Mouse (Mus musculus) heart, embryonic 15.5 days (tissue): Measurements from ENCODE around the gene Lcn11. TPM values are rescaled to one million over a fixed set of nuclear protein-coding genes. Genes with fewer than 3 reads are reported as not detected.
"Not testable (repeated sequence)": the region's sequence is repeated elsewhere in the genome, so short reads cannot be mapped to it uniquely, and the experiment has no call there.

Experiments used
- ATAC-seq: fragments of 200-750 bp; cut with Nextera tagmentation; replicated peaks from 2 replicates; pipeline ENCODE4 v1.8.0; 2017; ENCODE audit warnings: low read depth, moderate TSS enrichment; ENCODE audit not compliant: insufficient number of reproducible peaks, insufficient read depth, low FRiP score
- H3K27ac ChIP-seq: fragments of 300-500 bp; sonication (generic); 2 replicates; pipeline ENCODE4 v1.5.1; 2015; ENCODE audit warnings: mild to moderate bottlenecking, inconsistent platforms
- H3K27me3 ChIP-seq: fragments of 300-500 bp; sonication (generic); 2 replicates; pipeline ENCODE4 v1.6.1; 2015; ENCODE audit warnings: inconsistent platforms
- H3K36me3 ChIP-seq: fragments of 300-500 bp; sonication (generic); 2 replicates; pipeline ENCODE4 v1.6.1; 2015; ENCODE audit warnings: mild to moderate bottlenecking, inconsistent platforms
- H3K4me1 ChIP-seq: fragments of 300-500 bp; sonication (generic); replicated peaks from 2 replicates; pipeline ENCODE4 v1.6.1; 2015; ENCODE audit warnings: inconsistent platforms
- H3K4me2 ChIP-seq: fragments of 300-500 bp; sonication (generic); 2 replicates; pipeline ENCODE4 v1.6.1; 2015; ENCODE audit warnings: inconsistent platforms, mild to moderate bottlenecking, moderate library complexity
- H3K4me3 ChIP-seq: fragments of 300-500 bp; sonication (generic); 2 replicates; pipeline ENCODE4 v1.5.1; 2015; ENCODE audit warnings: mild to moderate bottlenecking, inconsistent platforms
- H3K9ac ChIP-seq: fragments of 300-500 bp; sonication (generic); 2 replicates; pipeline ENCODE4 v1.6.1; 2015; ENCODE audit warnings: mild to moderate bottlenecking, inconsistent platforms
- H3K9me3 ChIP-seq: fragments of 300-500 bp; sonication (generic); replicated peaks from 2 replicates; pipeline ENCODE4 v1.6.1; 2016; ENCODE audit warnings: inconsistent platforms
- WGBS: fragments of 180-500 bp; shearing (Covaris S2); methylation state at CpG from one replicate; pipeline ENCODE4 v1.1.7; 2015; ENCODE audit warnings: mixed read lengths; 5-methylcytosine and 5-hydroxymethylcytosine counted together
- polyA plus RNA-seq: library from polyadenylated mRNA; unstranded; fragments of >200 nt; fragmentation: Nextera tagmentation; extraction: Ambion mirVana; gene quantifications from 2 replicates; pipeline ENCODE4 v1.2.1, GENCODE M21; 2015

Gene Lcn11
- polyA plus RNA-seq, 1 experiment from 2014 or later = not detected

DNA sequence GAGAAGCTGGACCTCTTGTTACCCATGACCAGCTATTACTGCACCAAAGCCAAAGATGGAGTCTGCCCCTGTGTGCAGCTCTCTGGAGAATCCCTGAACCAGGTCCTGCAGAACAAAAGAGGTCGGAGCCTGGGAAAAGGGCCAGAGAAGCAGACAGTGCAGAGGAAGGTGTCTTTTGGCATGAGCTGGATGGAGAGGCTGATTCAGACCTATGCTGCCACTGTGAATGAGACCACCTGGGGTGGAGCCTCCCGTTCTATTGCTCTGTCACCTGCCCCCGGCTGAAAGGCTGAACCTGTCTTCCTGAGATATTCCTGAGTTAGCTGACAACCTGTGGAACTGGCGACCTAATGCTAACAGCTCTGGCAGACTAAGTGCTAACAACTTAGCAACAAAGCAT is 4.1 kb downstream of the Lcn11 start:
- Histone ChIP-seq H3K27ac (no peak overlapping the region), H3K4me2 (no peak overlapping the region), H3K9me3 (no peaks in the 10 kb centered on the region), H3K27me3 (0 out of 2 replicates have a peak, but pooled peaks cover 3% of the 10 kb centered on the region), H3K4me1 (no peaks in the 10 kb centered on the region), H3K4me3 (no peak overlapping the region), H3K36me3 (no peaks in the 10 kb centered on the region), H3K9ac (no peak overlapping the region)
- WGBS = 51% methylated on average over 4 of the region's 4 CpGs
- ATAC-seq = no peak

DNA sequence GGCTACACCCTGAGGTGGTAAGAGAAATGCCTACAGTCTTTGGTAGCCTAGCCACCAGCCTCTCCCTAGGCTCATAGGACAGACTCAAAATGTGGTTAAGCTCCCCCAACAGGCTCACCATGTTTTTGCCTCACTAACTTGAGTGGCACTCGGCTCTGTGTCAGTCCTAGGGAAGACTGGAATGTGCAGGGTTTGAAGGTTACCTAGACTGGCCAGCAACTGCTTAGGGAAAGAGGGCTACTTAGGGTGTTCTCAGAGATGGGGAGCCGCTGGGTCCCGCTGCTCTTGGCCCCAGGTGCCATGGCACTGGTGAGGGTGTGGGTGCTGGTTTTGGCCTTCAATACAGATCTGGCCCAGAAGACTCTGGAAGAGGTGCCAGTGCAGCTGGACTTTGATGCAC is 5.1 kb downstream of the Lcn11 start, which contains the start of gene Gm13539:
Gene Gm13539, plus strand, starts transcription at position 301 of the 400 bp plus-strand sequence.
- Histone ChIP-seq H3K4me3 (no peak within 1 kb of the TSS), H3K27ac (no peak within 1 kb of the TSS), H3K36me3 (no peaks in the 10 kb centered on the region), H3K9ac (no peak within 1 kb of the TSS), H3K27me3 (0 out of 2 replicates have a peak, but pooled peaks cover 3% of the 10 kb centered on the region), H3K4me2 (no peak within 1 kb of the TSS), H3K9me3 (no peaks in the 10 kb centered on the region), H3K4me1 (no peaks in the 10 kb centered on the region)
- 77% methylated on average over 3 of the region's 3 CpGs for WGBS
- ATAC-seq = no peak

DNA sequence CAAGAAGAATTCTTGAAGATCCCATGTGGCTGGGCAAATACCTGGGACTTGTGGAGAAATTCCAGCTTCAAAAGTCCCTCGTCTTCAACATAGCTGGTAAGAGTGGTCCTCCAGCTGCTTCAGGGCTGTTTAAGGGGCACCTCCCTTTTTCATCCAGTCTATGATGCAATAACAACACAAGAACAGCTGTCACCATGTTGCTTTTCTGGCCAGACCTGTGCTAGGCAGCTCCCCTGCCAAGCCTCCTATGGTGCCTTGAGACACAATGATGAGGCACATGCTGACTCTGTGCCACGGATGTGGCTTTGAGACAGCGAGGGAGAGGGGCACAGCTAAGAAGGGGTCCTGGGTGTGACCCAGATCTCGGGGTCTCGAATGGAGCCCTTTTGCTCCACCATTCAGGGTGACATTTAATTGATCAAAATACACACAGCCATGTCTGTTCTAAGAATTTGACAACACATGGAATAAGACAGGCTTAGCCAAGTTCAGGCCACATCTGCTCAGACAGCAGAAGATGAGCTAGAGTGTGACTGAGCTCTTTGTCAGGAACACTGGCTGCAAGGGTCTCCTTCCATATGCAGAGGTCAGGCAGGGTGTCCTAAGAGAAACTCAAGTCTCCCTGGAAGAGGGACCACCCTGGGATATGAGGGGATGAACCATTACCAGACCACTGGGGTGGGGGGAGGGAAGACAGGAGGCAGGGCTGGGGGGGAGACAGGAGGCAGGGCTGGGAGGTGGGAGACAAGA is 8.9 kb downstream of the Lcn11 start:
- H3K9ac ChIP-seq = no peak overlapping the region
- 0 out of 2 replicates have a peak, but pooled peaks cover 3% of the 10 kb centered on the region for H3K27me3 ChIP-seq
- H3K36me3 ChIP-seq = no peaks in the 10 kb centered on the region
- H3K27ac ChIP-seq = no peak overlapping the region
- H3K9me3 ChIP-seq = no peaks in the 10 kb centered on the region
- WGBS = 61% methylated on average over 5 of the region's 5 CpGs
- H3K4me1 ChIP-seq = no peaks in the 10 kb centered on the region
- no peak overlapping the region for H3K4me2 ChIP-seq
- ATAC-seq = no peak
- H3K4me3 ChIP-seq = no peak overlapping the region

- H3K4me3 ChIP-seq = no peak overlapping the region
- 78% methylated on average over 3 of the region's 3 CpGs for WGBS
- no peaks in the 10 kb centered on the region for H3K9me3 ChIP-seq
- ATAC-seq = no peak
- no peaks in the 10 kb centered on the region for H3K4me1 ChIP-seq
- H3K4me2 ChIP-seq = no peak overlapping the region
- no peak overlapping the region for H3K9ac ChIP-seq
- no peaks in the 10 kb centered on the region for H3K36me3 ChIP-seq
- no peak overlapping the region for H3K27ac ChIP-seq
- 0 out of 2 replicates have a peak, but pooled peaks cover 3% of the 10 kb centered on the region for H3K27me3 ChIP-seq
These were observed 12.3 kb downstream of the Lcn11 start for GRCm38 (mm10) chr2:25789092-25789491.

DNA sequence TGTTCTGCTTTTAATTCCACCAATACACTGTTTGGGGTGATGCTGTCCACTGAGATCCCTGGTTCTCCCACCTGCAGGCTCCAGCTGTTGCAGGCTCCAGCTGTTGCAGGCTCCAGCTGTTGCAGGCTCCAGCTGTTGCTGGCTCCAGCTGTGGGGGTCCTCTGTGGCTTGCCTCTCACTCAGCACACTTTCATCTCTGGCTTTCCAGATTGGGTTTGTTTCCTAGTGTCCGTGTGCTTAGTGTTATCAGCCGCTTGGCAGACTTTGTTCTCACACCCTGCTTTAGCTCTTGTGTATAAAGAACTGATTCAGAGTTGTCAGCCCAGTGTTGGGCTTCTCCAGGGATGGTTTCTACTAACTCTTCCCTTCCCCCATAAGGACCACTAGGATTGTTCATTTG is 20.8 kb downstream of the Lcn11 start:
- Histone ChIP-seq H3K4me1 (no peaks in the 10 kb centered on the region), H3K9me3 (no peaks in the 10 kb centered on the region), H3K27me3 (no peaks in the 10 kb centered on the region), H3K36me3 (no peaks in the 10 kb centered on the region), H3K4me3 (no peak overlapping the region), H3K27ac (no peak overlapping the region), H3K4me2 (no peak overlapping the region), H3K9ac (no peak overlapping the region)
- no peak for ATAC-seq
- 15% methylated on average over 2 of the region's 2 CpGs for WGBS

DNA sequence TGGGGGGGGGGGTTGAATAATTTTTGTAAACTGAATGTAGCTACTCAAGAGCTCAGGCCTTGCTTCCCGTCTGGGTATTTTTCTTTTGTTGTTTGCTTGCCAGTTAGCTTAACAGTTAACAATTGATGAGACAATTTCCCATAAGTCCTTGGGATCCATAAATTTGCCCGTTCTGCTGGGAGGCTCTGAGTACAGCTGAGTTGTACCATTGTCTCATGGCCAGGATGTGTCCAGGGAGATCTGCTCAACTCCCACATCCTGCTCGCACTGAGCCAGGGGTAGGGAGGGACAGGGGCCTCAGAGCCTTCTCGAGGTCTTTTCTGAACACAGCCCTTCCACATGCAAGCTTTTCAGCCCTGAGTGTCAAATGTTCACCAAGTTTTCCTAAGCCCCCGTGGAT is 21.2 kb downstream of the Lcn11 start:
- 40% methylated on average over 5 of the region's 5 CpGs for WGBS
- 0 out of 2 replicates have a peak, but pooled peaks have one; percentile 43 for ATAC-seq
- Histone ChIP-seq H3K4me2 (no peak overlapping the region), H3K36me3 (no peaks in the 10 kb centered on the region), H3K9me3 (no peaks in the 10 kb centered on the region), H3K27me3 (no peaks in the 10 kb centered on the region), H3K4me1 (no peaks in the 10 kb centered on the region), H3K27ac (no peak overlapping the region), H3K4me3 (no peak overlapping the region), H3K9ac (no peak overlapping the region)

DNA sequence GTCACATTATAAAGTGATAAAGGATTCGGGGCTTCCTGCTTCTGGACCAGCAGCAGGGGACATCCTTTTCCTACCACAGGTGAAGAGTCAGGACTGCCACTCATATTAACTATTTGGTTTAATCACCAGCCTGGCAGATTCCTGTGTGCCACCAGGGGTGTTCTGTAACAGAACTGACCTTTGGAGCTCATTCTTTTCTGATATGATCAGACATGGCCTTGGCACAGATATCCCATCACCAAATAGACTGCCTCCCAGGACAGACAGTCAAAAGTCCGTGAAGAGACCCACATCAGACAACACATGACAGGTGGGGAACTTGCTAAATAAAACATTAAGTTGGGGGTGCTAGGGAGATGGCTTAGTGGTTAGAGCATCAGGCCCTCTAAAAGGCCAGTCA is 34.9 kb downstream of the Lcn11 start:
- no peaks in the 10 kb centered on the region for H3K36me3 ChIP-seq
- no peak overlapping the region for H3K9ac ChIP-seq
- no peaks in the 10 kb centered on the region for H3K27me3 ChIP-seq
- no peak overlapping the region for H3K4me3 ChIP-seq
- H3K27ac ChIP-seq = no peak overlapping the region
- H3K4me2 ChIP-seq = no peak overlapping the region
- 64% methylated on average over 2 of the region's 2 CpGs for WGBS
- H3K4me1 ChIP-seq = no peaks in the 10 kb centered on the region
- no peak for ATAC-seq
- H3K9me3 ChIP-seq = no peaks in the 10 kb centered on the region

DNA sequence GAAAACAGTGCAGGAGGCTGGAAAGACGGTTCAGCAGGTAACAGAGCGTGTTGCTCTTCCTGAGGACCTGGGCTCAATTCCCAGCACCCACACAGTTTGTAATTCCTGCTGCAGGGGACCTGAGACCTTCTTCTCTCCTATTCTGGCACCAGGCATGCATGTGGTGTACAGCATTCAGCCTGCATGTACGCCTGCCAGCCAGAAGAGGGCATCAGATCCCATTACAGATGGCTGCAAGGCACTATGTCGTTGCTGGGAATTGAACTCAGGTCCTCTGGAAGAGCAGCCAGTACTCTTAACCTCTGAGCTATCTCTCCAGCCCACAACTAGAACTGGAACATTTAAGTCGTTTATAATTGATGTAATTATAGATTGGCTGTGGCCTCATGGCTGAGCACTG is 36.5 kb downstream of the Lcn11 start:
- Histone ChIP-seq H3K4me2 (no peak overlapping the region), H3K9ac (no peak overlapping the region), H3K4me1 (no peaks in the 10 kb centered on the region), H3K4me3 (no peak overlapping the region), H3K9me3 (no peaks in the 10 kb centered on the region), H3K27me3 (no peaks in the 10 kb centered on the region), H3K27ac (no peak overlapping the region), H3K36me3 (no peaks in the 10 kb centered on the region)
- 73% methylated on average over 5 of the region's 5 CpGs for WGBS
- ATAC-seq = no peak

DNA sequence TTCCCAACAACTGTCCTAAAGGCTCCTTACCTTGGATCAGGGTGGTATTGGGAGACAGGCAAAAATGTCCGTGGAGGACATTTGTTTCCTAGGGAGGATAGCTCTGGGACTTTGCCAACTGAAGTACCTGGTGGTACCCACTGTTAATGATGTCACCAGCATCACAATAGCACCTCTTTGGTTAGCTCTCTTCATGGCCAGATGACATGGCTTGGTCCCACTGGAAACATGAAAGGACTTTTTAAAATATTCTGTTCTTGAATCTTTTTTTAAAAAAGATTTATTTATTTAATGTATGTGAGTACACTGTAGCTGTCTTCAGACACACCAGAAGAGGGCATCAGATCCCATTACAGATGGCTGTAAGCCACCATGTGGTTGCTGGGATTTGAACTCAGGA is 38.9 kb downstream of the Lcn11 start, which contains the start of gene Glt6d1:
Gene Glt6d1, minus strand, starts transcription at position 101 of the 400 bp plus-strand sequence.
- not testable (repeated sequence) for H3K4me3 ChIP-seq, ATAC-seq, H3K4me1 ChIP-seq, H3K27me3 ChIP-seq, H3K36me3 ChIP-seq, H3K9ac ChIP-seq, H3K4me2 ChIP-seq, H3K9me3 ChIP-seq, H3K27ac ChIP-seq
- WGBS = 78% methylated on average over 1 of the region's 1 CpGs

DNA sequence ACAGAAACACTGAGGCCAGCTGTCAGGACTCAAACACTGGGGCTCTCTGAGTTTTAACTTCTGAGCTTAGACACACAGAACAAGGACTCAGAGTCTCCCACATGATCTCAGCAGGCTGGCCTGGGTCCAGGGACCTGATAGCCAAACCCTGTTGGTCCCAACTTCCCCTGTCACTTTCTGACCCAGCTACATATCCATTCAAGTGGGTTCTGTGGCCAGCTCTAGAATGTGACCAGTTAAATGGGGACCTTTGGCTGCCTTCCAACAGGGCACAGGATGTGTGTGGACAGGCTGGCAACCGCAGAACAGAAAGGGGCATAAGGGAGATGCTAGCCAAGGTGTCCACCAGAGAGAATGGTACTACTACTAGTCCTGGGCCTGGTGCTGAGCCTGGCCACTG is 46.0 kb downstream of the Lcn11 start, which contains the start of gene Lcn9:
Gene Lcn9, plus strand, starts transcription at position 348 of the 400 bp plus-strand sequence.
- no peaks in the 10 kb centered on the region for H3K4me1 ChIP-seq
- 73% methylated on average over 1 of the region's 1 CpGs for WGBS

DNA sequence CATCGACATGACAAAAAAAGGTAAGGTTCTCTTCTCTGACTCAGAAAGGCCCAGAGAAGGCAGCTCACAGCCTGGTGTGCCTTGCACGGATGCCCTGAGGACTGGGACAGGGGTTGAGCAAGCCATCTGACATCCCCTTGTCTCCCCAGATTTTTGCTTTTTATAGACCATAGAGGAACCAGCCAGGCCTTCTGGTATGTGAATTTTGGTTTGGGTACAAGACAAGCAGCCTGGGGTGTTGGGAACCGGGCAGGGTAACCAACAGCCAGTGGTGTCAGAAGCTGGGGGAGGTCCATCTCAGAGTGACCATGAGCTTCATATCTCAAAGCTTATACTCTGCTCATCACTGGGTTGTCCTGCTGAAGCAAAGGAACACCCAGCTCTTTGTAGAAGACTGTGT is 47.9 kb downstream of the Lcn11 start:
- H3K9ac ChIP-seq = no peak overlapping the region
- 76% methylated on average over 3 of the region's 3 CpGs for WGBS
- ATAC-seq = no peak

More for the DNA sequence above, 46.0 kb downstream of the Lcn11 start, which contains the start of gene Lcn9:
- Histone ChIP-seq H3K4me2 (no peak within 1 kb of the TSS), H3K4me3 (no peak within 1 kb of the TSS), H3K27ac (no peak within 1 kb of the TSS), H3K27me3 (no peaks in the 10 kb centered on the region), H3K9me3 (no peaks in the 10 kb centered on the region), H3K36me3 (no peaks in the 10 kb centered on the region), H3K9ac (no peak within 1 kb of the TSS)
- no peak for ATAC-seq

More for the DNA sequence above, 47.9 kb downstream of the Lcn11 start:
- no peaks in the 10 kb centered on the region for H3K27me3 ChIP-seq
- H3K27ac ChIP-seq = no peak overlapping the region
- H3K9me3 ChIP-seq = no peaks in the 10 kb centered on the region
- no peak overlapping the region for H3K4me2 ChIP-seq
- no peak overlapping the region for H3K4me3 ChIP-seq
- no peaks in the 10 kb centered on the region for H3K36me3 ChIP-seq
- H3K4me1 ChIP-seq = no peaks in the 10 kb centered on the region
